Mouse (Mus musculus): ENCODE results near the gene Zdhhc8.
"Not testable (repeated sequence)": the region's sequence is repeated elsewhere in the genome, so short reads cannot be mapped to it uniquely, and the experiment has no call there.

The Zdhhc8 gene

GRCm38 (mm10) chr16:18230617-18231016 is 4.3 kb downstream of the Zdhhc8 start:
- peak; percentile 35 for DNase-seq

GRCm38 (mm10) chr16:18229622-18230021 is 5.3 kb downstream of the Zdhhc8 start:
- peak; percentile 31 for DNase-seq

DNA sequence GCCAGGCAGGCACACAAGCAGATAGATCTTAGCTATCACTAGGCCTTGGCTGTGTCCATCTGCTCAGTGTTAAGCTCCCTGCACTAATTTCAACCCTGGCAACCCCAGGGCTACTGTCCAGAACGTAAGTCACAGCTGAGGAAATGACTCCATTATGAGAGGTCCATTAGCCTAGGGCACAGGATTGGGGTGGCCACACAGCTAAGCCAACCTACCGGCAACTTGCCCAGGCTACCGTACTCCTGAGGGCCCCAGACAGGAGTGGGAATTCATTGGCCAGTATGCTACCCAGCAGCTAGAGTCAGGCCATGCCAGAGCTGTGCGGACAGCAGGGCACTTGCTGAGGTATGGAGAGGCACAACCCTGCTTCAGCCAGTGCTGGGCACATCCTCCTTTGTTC is 6.1 kb downstream of the Zdhhc8 start:
- peak; percentile 14 for DNase-seq

GRCm38 (mm10) chr16:18227897-18228422 is 7.0 kb downstream of the Zdhhc8 start:
- peak; percentile 15 for DNase-seq

DNA sequence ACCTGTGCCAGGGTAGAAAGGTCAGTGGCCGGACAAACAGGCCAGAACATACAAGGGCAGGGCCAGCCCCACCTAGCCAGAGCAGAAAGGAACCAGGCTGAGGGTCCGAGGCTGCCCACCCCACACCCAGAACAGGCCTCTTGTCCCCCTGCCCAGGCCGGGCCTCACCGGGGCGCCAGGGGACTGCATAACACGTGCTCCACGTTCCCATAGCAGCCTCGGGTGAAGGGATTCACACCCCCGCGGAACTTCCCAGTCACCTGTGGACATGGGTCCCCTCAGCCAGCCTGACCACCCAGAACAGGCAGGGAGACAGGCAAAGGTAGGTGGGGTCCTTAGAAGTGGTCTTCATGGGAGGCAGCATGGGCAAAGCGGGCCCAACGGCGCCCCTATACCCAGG is 7.7 kb downstream of the Zdhhc8 start:
- DNase-seq, result peak; percentile 8

DNA sequence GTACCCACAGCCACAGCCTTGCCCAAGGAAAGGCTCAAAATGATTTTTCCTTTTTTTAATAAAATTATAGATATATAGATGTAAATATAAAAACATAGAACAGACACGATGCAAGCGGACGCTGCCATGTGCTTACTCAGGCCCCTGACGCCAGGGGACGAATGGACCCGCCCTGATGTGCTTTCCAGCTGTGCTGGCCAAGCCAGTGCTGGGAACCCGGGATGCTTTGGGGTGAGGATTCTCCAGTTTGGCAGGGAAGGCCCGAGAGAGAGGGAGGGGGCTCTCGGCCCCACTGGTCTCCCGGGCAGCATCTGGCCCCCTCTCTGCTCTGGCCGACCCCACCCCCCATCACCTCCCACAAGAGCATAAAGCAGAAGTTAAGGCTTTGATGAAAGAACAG is 12.7 kb downstream of the Zdhhc8 start:
- DNase-seq, result no peak

- peak; percentile 75 for DNase-seq
These were observed 13.4 kb downstream of the Zdhhc8 start for GRCm38 (mm10) chr16:18221543-18221898.

- no peak for DNase-seq
These were observed 13.9 kb downstream of the Zdhhc8 start for GRCm38 (mm10) chr16:18220856-18221542.

GRCm38 (mm10) chr16:18220001-18220400 is 14.9 kb downstream of the Zdhhc8 start:
- peak; percentile 77 for DNase-seq

GRCm38 (mm10) chr16:18218580-18218996 is 16.3 kb downstream of the Zdhhc8 start:
- no peak for DNase-seq

GRCm38 (mm10) chr16:18217579-18217978 is 17.4 kb downstream of the Zdhhc8 start, which contains the start of gene Ccdc188:
Ccdc188 (plus strand) TSS chr16:18217879.
- no peak for DNase-seq

GRCm38 (mm10) chr16:18214858-18215257 is 20.1 kb downstream of the Zdhhc8 start:
- DNase-seq, result no peak

- DNase-seq, result no peak
These were observed 21.2 kb downstream of the Zdhhc8 start for GRCm38 (mm10) chr16:18213689-18214088.

- DNase-seq, result peak; percentile 95
These were observed 23.3 kb downstream of the Zdhhc8 start for GRCm38 (mm10) chr16:18211417-18212171.

- DNase-seq, result peak; percentile 79
These were observed 24.1 kb downstream of the Zdhhc8 start for GRCm38 (mm10) chr16:18210701-18211416.

DNA sequence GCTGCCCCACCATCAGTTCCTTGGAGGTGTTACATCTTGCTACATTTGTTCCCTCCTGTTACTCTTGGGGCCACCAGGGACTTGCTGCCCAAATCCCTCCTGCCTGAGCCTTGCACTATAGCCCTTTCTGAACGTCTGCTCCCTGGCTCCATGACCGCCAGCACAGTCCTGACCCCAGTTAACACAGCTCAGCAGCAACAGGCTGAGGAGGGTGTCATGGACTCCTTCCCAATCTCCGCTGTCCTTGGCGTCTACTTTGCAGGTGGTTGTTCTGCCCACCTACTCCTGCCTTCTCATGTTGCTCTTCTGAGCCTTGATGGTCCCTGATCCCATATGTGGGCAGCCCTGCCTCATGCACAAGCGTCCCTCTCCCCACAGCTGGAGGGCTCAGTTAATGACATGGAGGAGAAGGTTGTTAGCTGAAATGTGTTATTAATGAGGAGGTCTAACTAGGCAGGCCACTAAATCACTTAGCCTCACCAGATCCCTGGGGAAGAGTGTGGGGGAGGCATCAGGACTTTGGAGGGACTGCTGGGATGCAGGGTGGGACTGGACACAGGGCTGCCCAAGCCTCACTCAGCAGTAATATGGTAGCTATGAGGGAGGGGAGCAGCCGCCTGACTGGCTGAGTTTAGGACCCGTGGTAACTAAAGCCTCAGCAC is 31.4 kb downstream of the Zdhhc8 start:
- DNase-seq, result no peak

GRCm38 (mm10) chr16:18202061-18202460 is 32.9 kb downstream of the Zdhhc8 start:
- DNase-seq, result no peak

GRCm38 (mm10) chr16:18201620-18202019 is 33.3 kb downstream of the Zdhhc8 start:
- DNase-seq, result no peak

- no peak for DNase-seq
These were observed 34.9 kb downstream of the Zdhhc8 start for GRCm38 (mm10) chr16:18200062-18200461.

DNA sequence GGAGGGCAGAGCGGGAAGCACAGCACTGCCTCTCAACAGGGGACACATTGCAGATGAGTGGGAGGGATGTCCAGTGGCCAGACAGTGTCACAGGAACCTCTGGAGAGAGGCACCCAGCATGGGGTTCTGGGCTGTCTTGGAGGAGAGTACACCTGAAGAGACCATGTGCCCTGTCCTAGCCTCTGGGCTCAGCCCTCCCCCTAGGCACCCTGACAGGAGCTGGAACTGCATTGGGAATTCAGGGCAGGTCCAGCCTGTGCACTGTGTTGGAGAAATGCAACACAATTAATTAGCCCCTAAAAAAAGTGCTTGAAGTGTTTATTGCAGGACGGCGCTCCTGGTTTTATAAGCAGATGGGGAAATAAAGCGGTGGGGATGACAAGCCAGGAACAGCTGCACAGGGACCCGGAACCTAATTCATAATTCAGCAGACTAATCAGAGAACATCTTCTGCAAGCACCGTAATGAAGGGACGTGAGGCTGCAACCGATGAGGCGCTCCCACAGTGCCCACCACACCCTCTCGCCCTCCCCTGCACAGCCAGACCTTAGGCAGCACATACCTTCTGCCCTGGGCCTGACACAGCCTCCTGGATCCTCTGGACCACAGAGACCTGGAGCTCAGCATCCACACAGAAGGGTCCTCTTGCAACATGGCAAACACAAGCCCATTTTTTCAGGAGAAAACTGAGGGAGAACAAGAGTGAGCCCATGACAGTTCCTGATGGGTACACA is 36.4 kb downstream of the Zdhhc8 start:
- DNase-seq, result no peak

DNA sequence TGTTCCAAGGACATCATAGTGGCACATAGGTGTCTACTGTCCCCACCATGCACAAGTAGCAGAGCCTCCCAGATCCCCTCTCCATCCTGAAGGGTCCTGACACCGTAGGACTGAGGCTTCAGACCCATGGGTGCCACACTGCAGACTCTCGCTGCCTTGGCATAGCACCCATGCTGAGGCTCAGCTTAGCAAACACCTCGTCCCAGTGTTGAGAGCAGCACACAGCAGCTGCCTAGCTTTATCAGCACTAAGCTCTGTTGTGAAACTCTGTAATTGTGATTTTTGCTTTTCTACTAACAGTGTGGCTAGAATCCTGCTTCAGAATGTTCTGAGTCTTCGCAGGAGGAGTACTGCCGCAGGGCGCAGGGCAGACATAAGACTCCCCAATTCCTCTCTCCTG is 37.1 kb downstream of the Zdhhc8 start:
- DNase-seq, result no peak

DNA sequence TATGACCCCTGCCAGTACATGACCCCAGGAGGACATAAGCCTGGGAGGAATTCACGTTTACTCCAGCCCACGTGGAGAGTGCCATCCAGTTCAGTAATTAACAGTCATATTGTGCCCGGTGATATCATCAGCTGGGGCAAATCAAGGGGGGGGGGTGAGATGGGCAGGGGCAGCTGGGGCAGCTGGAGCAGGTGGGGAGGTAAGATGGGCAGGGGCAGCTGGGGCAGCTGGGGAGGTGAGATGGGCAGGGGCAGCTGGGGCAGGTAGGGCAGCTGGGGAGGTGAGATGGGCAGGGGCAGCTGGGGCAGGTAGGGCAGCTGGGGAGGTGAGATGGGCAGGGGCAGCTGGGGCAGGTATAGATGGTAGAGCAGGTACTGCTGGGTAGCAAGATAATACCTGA is 39.4 kb downstream of the Zdhhc8 start:
- not testable (repeated sequence) for DNase-seq
